25 mouse cellular contexts compared by ENCODE assay signal in genomic region chr8:74688342-74688741, GRCm38 (mm10).
DNase-seq lines count a peak whose midpoint lies in the region; ATAC-seq lines count a peak whose summit lies in the region.
"Had no signal": no experiment of that assay in that cellular context is flagged by ENCODE, and none has a peak within 500 bp of the region (broad histone marks: within the 10 kb centered on the region; RNA-seq: fewer than 3 reads in every experiment).

No protein-coding gene starts in this region.

- no peaks in the 10 kb centered on the region for H3K36me3 ChIP-seq in hindbrain, embryonic 12.5 days
- H3K36me3 ChIP-seq in hindbrain, embryonic 10.5 days, result no peaks in the 10 kb centered on the region
- H3K36me3 ChIP-seq in neural tube, embryonic 11.5 days (ENCODE audit: control insufficient read depth, insufficient read depth, low read length), result no peaks in the 10 kb centered on the region
- H3K36me3 ChIP-seq in neural tube, embryonic 15.5 days, result no peaks in the 10 kb centered on the region
- no peaks in the 10 kb centered on the region for H3K36me3 ChIP-seq in heart, embryonic 12.5 days
- H3K36me3 ChIP-seq: heart, embryonic 10.5 days; limb, embryonic 13.5 days; lung, embryonic 15.5 days; stomach, embryonic 15.5 days had no signal

- H3K4me1 ChIP-seq in hindbrain, embryonic 12.5 days, result no peaks in the 10 kb centered on the region
- peaks cover 12% of the 10 kb centered on the region for H3K4me1 ChIP-seq in hindbrain, embryonic 10.5 days (replicated peaks)
- H3K4me1 ChIP-seq in neural tube, embryonic 11.5 days (ENCODE audit: control insufficient read depth, insufficient read depth, low read length), result no peaks in the 10 kb centered on the region
- H3K4me1 ChIP-seq in neural tube, embryonic 15.5 days, result no peaks in the 10 kb centered on the region
- H3K4me1 ChIP-seq in heart, embryonic 12.5 days (replicated peaks), result no peaks in the 10 kb centered on the region
- H3K4me1 ChIP-seq: heart, embryonic 10.5 days; limb, embryonic 13.5 days; lung, embryonic 15.5 days; stomach, embryonic 15.5 days had no signal

- no peaks in the 10 kb centered on the region for H3K27me3 ChIP-seq in hindbrain, embryonic 12.5 days
- no peaks in the 10 kb centered on the region for H3K27me3 ChIP-seq in hindbrain, embryonic 10.5 days (ENCODE audit: insufficient read depth, poor library complexity, severe bottlenecking)
- H3K27me3 ChIP-seq in neural tube, embryonic 11.5 days (ENCODE audit: control insufficient read depth, insufficient read depth, low read length), result no peaks in the 10 kb centered on the region
- H3K27me3 ChIP-seq in neural tube, embryonic 15.5 days (replicated peaks), result no peaks in the 10 kb centered on the region
- no peaks in the 10 kb centered on the region for H3K27me3 ChIP-seq in heart, embryonic 12.5 days (replicated peaks)
- H3K27me3 ChIP-seq: forebrain, embryonic 13.5 days; limb, embryonic 13.5 days; lung, embryonic 15.5 days; stomach, embryonic 15.5 days had no signal

- no peak overlapping the region for H3K9ac ChIP-seq in hindbrain, embryonic 12.5 days
- no peak overlapping the region for H3K9ac ChIP-seq in neural tube, embryonic 11.5 days (ENCODE audit: low read length)
- H3K9ac ChIP-seq in neural tube, embryonic 15.5 days (replicated peaks), result no peak overlapping the region
- no peak overlapping the region for H3K9ac ChIP-seq in heart, embryonic 12.5 days
- H3K9ac ChIP-seq: forebrain, embryonic 13.5 days; limb, embryonic 13.5 days; lung, embryonic 15.5 days; stomach, embryonic 15.5 days had no signal

- H3K9me3 ChIP-seq in hindbrain, embryonic 12.5 days (replicated peaks), result no peaks in the 10 kb centered on the region
- no peaks in the 10 kb centered on the region for H3K9me3 ChIP-seq in hindbrain, embryonic 10.5 days
- no peaks in the 10 kb centered on the region for H3K9me3 ChIP-seq in neural tube, embryonic 11.5 days (ENCODE audit: control insufficient read depth, low read length)
- H3K9me3 ChIP-seq in neural tube, embryonic 15.5 days (replicated peaks), result no peaks in the 10 kb centered on the region
- 0 out of 2 replicates have a peak, but pooled peaks cover 2% of the 10 kb centered on the region for H3K9me3 ChIP-seq in heart, embryonic 12.5 days (replicated peaks)
- H3K9me3 ChIP-seq: forebrain, embryonic 13.5 days; heart, embryonic 10.5 days; limb, embryonic 13.5 days; lung, embryonic 15.5 days; stomach, embryonic 15.5 days had no signal

- no peak overlapping the region for H3K27ac ChIP-seq in hindbrain, embryonic 12.5 days
- H3K27ac ChIP-seq in hindbrain, embryonic 10.5 days, result no peak overlapping the region
- H3K27ac ChIP-seq in neural tube, embryonic 11.5 days (ENCODE audit: low read depth, low read length), result no peak overlapping the region
- no peak overlapping the region for H3K27ac ChIP-seq in neural tube, embryonic 15.5 days (replicated peaks)
- no peak overlapping the region for H3K27ac ChIP-seq in heart, embryonic 12.5 days (ENCODE audit: poor library complexity, severe bottlenecking)
- H3K27ac ChIP-seq: forebrain, embryonic 13.5 days; heart, embryonic 10.5 days; layer of hippocampus, adult 2 months; left cerebral cortex, adult 2 months; limb, embryonic 13.5 days; lung, embryonic 15.5 days; stomach, embryonic 15.5 days had no signal

- H3K4me3 ChIP-seq in hindbrain, embryonic 12.5 days, result no peak overlapping the region
- H3K4me3 ChIP-seq in hindbrain, embryonic 10.5 days, result no peak overlapping the region
- H3K4me3 ChIP-seq in neural tube, embryonic 11.5 days (ENCODE audit: low read depth, low read length), result no peak overlapping the region
- no peak overlapping the region for H3K4me3 ChIP-seq in neural tube, embryonic 15.5 days (replicated peaks)
- H3K4me3 ChIP-seq in heart, embryonic 12.5 days, result no peak overlapping the region
- H3K4me3 ChIP-seq: erythroblast, embryonic 14.5 days; forebrain, embryonic 13.5 days; heart, embryonic 10.5 days; layer of hippocampus, adult 2 months; left cerebral cortex, adult 2 months; limb, embryonic 13.5 days; lung, embryonic 15.5 days; stomach, embryonic 15.5 days had no signal

- H3K4me2 ChIP-seq in hindbrain, embryonic 12.5 days (replicated peaks), result no peak overlapping the region
- no peak overlapping the region for H3K4me2 ChIP-seq in neural tube, embryonic 11.5 days (ENCODE audit: low read depth)
- no peak overlapping the region for H3K4me2 ChIP-seq in neural tube, embryonic 15.5 days
- H3K4me2 ChIP-seq in heart, embryonic 12.5 days, result no peak overlapping the region
- H3K4me2 ChIP-seq: forebrain, embryonic 13.5 days; limb, embryonic 13.5 days; liver, embryonic 11.5 days; lung, embryonic 15.5 days; stomach, embryonic 15.5 days had no signal

- peak; percentile 40; the same call in 1 of the 2 replicates for ATAC-seq in hindbrain, embryonic 12.5 days (ENCODE audit: low FRiP score)
- 0 out of 2 replicates have a peak, but pooled peaks have one; percentile 20 for ATAC-seq in neural tube, embryonic 11.5 days (ENCODE audit: insufficient read depth, low FRiP score, low TSS enrichment)
- no peak for ATAC-seq in neural tube, embryonic 15.5 days (ENCODE audit: low FRiP score)
- ATAC-seq in heart, embryonic 12.5 days (ENCODE audit: insufficient number of reproducible peaks, low FRiP score), result no peak
- ATAC-seq: forebrain, embryonic 13.5 days; intestine, postnatal 0 days had no signal

- no peak for DNase-seq in hindbrain, embryonic 10.5 days (ENCODE audit: low spot score)
- no peak for DNase-seq in neural tube, embryonic 11.5 days (ENCODE audit: low spot score)
- peak; percentile 10 for DNase-seq in embryo, embryonic 11 days
- DNase-seq: adrenal gland, adult 8-10 months; B cell, adult 2 months; cerebellum, adult 8-10 months; cerebellum, postnatal 25 days; gastrocnemius, postnatal 25 days; heart, adult 11 months; heart, postnatal 36 days; kidney, postnatal 14 days; right cerebral cortex, postnatal 25 days had no signal

Comparison
In these comparisons a context has a peak if more than half of its experiments do, and no peak if none do; other contexts are left out.
1. ATAC-seq: peak in hindbrain, embryonic 12.5 days (single experiment) and neural tube, embryonic 11.5 days (single experiment); none in neural tube, embryonic 15.5 days (single experiment) and heart, embryonic 12.5 days (single experiment).